Mouse (Mus musculus): ENCODE measurements around the gene Bad.

- TF ChIP-seq CTCF (IDR thresholded peaks at IDR 0.05; ENCODE audit: borderline replicate concordance, control insufficient read depth, extremely low read depth, insufficient read depth, low read length, poor library complexity) (no peak), POLR2A (IDR thresholded peaks at IDR 0.05; ENCODE audit: control insufficient read depth, extremely low read depth, insufficient read depth, low read length, poor library complexity) (no peak)
These were observed 21.6 kb upstream of the Bad start for GRCm38 (mm10) chr19:6919876-6920740.

Data from thymus, adult 2 months (tissue).